Mouse (Mus musculus) left cerebral cortex, adult 11 months (tissue): ENCODE measurements around the gene Efna5.

Experiments used
- DNase-seq: peaks from one replicate; pipeline ENCODE4 v3.0.0; 2022; ENCODE audit warnings: low spot score

The Efna5 gene

DNA sequence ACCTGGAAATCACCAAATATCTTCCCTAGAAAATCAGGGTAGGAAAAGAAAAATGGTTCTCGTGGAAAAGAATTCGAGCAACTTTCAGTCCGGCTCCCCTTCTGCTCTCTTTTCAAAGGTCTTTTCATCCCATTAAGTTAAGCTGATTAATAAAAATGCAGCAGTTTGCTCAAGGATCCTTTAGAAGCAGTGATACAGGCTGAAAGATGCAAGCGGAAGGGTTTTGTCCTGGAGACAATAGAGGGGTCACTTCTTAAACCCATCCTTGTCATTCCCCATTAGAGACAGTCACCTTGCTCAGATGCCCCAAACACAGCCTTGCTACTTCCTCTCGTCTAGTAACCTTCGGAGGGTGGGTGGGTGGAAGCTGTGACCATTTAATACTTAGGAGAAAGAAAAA, 27.4 kb downstream of the Efna5 start:
- no peak for DNase-seq

DNA sequence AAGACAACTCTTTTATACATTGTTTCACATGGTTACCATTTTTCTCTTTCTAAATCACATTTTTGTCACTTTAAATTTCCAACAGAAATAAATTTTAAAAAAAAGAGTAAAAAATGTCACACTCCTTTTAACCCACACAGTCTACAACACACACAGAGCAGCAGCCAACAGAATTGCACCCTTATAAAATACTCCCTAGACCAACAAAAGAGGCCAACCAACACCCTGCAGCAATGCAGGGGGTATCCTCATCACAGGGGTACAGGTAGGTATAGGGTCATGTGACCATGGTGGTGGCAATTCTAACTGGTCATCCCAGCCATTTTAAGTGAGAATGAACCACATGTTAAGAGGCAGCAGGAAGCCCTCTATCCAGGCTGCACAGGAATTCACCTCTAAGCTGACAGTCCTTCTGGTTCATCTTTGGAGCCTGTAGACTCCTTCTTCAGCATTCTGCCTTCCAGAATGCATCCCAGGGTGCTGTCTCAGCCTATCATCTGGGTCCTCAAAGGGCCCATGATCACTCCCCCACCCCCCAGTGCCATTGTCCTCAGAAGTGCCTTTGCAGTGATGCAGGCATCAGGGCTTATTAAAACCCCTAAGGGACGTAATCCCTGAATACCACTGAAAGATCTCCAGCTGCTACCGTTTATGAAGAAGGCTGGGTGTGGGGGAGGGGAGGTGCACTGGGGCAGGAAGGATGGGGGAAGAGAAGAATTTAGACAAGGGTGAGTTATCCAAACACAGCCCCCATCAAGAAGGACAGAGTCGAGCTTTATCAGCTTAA, 28.1 kb downstream of the Efna5 start:
- no peak for DNase-seq

DNA sequence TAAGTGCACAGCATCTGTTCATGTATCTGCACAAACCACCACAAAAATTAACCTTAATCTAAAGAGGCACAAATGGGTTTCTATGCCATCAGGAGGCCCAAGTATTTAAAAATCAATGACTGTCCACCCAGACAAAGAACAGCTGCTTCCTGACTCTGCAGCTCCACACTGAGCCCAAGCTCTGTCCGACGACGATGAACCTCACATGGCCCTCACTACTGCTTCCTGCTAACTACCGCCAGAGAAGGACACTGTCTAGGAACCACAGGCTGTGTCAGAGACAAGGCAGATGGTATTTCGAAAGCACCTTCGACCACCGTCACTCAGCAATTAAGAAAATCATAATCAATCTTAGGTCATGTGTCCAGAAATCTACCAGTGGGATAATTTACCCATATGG, 29.8 kb downstream of the Efna5 start:
- DNase-seq, result no peak

DNA sequence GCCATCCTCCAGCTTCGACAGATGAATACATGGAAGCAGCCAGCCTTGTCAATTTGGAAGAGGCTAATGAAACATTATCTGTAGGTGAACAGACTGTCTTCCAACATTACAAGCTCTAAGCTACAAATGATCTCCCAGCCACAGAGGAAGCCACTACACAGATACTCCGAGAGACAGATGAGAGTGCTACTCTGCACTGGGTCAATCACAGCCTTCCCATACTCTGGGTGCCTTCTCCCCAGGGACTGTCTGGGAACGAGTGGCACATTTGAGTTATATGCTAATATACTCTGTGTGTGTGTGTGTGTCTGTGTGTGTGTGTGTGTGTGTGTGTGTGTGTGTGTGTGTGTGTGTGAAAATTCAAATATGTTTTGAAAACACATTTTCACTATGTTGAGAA, 30.5 kb downstream of the Efna5 start:
- no peak for DNase-seq

DNA sequence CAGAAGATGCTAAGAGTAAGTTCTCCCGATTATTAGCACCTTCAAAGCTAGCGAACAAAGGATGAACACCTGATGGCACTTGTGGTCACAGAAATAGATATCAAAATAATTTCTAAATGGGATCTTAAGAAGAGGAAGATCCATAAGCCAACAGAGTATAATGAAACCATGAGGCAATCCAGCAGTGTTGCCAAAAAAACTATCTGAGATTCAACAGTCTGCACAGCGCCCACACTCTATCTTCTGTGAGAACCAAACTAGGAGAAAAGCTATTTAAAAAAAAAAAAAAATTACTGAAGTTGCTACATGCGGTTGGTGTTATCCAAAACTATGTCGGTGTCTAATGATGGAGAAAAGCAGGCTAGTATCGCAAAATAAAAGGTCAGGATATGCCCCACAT, 31.4 kb downstream of the Efna5 start:
- DNase-seq, result peak; percentile 26

DNA sequence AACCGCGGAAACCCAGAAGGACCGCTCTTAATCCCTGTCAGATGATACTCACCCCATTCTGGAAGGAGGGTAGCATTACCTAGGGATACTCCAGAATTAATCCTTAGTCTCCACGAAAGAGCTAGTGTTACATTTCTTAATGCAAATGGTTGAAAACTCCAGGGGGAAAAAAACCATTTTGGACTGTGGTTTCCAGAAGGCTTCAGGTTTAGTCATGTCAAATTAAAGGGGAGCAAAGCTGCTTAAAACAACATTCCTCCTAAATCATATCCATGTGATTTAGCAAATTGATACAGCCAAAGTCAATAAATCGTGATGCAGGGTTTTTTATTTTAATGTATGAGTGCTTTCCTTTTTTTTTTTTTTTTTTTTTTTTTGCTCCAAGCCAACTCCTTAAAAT, 35.5 kb downstream of the Efna5 start:
- DNase-seq, result no peak

DNA sequence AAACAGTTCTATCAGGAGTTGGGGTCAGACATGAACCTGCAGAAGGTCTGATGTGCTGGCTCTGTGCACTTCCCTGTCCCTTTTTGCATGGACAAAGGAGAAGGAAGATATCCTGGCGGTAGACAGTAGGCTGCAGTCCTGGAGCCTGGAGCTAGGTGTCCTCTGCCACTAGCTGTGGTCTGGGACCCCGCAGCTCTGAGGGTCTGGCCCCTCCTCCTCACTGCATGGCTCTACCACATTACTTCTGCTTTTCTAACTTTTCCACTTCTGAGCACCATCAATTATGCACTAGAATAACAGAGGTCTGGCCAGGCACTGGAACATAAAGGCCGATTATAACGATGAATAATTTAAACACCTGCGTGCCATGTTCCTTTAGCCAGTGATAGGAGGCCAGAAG, 36.8 kb downstream of the Efna5 start:
- no peak for DNase-seq

DNA sequence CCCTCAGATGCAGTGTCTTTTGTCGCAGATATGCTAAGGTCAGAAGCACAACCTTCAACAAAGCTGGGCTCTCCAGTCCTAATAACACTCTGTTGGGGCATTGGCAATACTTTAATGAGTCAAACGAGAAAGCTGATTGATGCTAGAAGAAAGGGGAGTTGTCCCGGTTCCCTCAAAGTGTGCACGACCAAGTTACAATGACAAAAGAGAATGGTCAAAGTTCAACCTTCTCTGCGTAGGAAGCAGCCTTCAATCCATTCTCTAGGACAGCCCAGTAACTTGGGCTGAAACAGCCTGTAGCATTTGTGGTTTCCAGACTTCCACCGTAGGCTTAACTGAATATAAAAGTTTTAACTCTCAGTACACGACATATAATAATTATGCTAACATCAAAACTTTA, 43.8 kb downstream of the Efna5 start:
- no peak for DNase-seq

DNA sequence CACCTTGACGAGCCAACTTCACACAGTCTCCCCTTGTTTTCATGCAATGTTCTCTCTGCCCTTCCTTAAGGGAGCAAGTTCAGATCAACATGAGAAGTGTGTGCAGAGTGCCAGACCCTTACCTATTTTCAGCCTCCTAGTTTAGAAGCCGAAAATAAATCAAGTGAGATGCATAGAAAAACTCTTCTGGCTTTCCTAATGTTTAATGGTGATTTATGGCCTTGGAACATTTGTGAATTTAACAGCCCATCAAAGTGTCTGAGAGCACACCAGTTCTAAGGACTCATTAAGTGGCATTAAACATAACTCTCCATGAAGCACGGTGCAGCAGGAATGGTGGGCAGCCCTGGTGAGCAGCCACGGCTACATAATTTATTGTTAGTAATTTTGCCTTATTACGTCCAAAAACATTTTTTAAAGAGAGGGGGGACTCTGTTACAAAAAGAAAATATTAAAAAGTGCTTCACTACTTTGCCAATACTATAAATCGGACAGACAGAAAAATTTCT, 44.5 kb downstream of the Efna5 start:
- no peak for DNase-seq

DNA sequence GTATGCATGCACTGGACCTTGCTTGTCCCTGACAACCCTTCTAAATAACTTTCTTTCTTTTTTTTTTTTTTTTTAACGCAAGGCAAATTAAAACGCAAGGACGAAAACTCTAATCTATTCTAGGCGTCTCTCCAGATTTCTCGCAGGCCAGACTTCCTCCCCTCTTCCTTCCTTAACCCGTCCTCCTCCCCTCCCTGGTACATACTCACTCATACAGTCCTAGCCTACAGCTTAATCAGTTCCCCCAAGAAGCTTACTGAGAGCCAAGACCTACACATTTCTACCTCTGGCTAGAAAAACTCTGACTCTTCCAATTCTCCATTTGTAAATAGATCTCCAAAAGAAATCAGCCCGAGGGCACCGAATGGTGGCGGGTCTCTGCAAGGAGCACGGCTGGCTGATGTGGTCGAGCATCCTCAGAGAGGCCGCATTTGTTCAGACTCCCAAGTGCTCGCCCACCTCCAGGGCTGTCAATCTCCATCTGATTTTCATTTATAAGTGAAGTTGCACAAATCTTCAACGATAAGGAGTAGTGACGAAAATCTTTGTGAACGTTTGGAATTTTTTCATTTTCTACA, 48.5 kb downstream of the Efna5 start:
- DNase-seq, result no peak

DNA sequence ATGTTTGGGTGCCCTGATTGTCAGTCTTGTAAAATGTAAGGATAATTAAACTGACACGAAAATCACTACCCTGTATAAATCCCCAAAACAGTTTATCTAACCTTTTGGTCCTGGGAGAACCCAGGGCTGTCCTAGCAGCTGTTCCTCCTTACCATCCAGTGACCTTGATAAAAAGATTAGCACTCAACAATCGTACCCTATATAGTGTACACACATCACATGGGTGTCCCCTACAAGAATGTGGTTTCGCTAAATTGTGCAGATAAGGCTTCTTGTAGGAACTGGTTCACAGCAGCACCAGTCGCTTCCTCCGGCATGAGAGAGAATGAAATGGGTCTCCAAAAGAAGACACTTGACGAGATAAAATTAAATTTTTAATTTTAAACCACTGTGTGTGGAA, 53.6 kb downstream of the Efna5 start:
- no peak for DNase-seq

DNA sequence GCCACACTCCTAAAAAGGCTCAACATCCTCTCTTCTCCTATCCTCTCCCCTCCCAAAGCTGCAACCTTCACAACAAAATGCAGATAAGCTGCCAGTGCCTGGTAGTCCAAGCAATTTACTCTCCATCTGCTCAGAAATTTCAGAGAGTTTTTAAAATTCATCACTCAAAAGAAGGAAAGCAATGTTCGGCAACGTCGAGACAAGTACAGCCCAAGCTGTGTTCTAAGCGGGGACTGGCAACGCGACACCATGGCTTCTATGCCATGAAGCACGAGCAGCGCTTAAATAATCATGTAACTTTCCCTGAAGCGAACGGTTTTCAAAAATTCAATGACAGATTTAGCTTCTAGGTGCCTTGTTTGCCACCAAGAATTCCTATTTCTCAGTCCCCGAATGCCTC, 59.9 kb downstream of the Efna5 start:
- DNase-seq, result no peak

DNA sequence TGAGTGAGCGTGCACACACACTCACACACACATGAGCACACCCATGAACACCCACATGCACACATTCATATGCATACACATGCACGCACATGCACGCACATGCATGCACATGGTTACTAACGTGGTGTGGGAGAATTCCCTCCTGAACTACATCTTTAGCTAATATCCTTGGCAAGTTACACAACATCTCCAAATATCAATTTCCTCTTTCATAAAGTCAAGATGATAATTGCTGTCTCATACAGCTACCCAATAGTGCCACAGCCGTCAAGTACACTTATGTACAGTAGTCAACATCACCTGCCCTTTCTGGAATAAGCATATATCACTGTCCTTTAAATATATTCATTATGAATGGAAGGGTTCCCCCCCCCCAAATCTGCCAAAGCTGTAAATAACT, 61.2 kb downstream of the Efna5 start:
- no peak for DNase-seq

DNA sequence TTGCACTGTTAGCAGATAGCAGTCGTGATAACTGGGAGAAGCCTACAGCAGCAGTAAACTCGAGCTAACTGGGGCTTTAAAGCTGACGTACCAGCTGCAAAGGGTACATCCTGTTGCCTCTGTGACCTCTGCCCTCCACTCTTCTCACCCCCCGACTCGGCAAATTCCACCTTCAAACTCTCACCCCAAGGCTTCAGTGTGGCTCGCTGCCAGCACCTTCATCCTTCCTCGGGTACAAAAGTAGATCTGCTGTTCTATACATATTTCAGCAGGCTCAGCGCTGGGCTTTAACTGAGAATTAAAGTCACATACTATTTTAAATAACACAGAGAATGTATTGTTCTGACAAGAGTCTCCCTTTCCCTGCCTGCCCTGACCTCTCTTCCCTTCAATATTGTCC, 62.3 kb downstream of the Efna5 start:
- no peak for DNase-seq

DNA sequence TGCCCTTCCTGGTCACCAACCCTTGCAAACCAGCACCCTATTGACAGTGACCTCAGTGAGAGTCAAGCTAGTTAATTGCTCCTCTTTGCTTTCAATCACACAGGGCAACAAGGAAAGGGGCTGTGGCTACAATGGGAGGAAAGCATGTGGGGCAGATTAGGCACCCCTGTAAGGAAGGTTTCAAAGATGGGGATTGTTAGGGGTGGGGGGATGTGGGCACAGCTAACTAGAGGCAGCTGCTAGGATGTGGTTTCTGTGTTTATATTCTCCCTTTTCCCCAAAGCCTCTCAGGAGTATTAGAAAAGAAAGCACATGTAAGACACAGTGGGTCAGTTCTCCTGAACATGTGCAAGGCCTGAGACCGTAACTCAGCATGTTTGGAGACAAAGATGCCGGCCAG, 62.8 kb downstream of the Efna5 start:
- DNase-seq, result no peak

DNA sequence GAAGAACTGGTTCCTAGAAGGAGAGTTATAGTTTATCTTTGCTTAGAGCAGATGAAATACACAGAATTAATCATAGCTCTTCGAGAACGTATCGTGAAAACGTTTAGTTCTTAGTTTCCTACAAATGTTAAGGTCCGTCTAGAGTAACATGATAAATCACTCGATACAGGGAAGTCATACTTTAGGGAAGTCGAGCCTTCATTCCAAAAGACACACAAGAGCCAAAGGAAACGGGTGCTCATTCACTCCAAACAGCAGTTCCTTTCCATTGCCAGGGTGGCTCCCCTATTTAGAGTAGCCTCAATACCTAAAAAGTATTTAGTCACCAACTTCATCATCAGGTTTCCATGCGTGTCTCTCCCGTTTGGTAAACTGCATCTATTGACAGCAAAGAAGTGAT, 64.2 kb downstream of the Efna5 start:
- no peak for DNase-seq

DNA sequence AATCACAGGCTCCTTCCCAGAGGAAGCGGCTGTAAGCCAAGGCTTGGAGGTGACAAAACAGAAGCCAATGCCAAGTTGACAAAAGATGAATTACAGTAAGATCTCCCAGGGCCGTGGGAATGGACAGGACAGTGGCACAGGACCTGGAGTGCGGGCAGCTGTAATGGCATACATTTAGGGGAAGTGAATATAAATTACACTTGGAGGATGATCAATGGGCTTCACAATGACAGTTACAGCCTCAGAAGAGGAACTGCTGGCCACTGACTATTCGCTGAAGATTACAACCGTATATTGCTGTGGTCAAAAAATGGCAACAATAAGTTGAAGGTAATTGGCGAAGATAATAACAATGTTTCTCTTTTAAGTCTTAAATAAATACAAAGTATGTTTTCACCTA, 67.7 kb downstream of the Efna5 start:
- DNase-seq, result no peak

DNA sequence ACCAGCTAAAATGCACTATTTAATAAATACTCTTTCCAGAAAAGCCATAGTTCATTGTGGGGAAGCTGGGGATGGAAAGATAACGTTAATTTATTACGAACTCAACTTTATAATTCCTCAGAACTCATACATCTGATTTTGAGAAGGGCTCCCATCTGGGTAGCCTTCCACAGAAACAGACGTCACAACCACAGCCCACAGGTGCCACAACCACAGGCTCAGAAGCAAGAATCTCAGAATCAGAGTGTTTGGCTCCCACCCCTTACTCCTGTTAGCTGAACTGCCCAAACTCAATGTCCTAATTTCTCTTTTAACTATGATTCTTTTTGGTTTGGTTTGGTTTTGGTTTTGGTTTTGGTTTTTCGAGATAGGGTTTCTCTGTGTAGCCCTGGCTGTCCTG, 73.2 kb downstream of the Efna5 start:
- no peak for DNase-seq

DNA sequence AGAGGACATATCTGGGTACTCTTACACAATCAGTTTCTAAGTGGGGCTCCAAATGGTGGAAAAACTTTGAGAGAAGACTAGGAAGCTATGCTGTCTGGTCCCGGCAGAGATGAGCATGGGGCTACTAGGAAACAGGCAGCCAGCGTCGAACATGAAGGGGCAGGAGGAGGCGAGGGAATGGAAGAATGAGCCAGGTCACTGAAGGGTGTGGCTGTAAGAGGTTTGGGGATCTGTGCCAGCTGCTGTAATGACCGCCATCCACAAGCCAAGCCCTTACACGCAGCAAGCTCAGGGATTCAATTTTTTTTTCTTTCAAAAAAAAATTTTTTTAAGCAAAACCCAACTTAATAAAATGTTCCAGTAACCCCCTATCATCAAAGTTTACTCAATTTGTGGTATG, 74.5 kb downstream of the Efna5 start:
- DNase-seq, result no peak

DNA sequence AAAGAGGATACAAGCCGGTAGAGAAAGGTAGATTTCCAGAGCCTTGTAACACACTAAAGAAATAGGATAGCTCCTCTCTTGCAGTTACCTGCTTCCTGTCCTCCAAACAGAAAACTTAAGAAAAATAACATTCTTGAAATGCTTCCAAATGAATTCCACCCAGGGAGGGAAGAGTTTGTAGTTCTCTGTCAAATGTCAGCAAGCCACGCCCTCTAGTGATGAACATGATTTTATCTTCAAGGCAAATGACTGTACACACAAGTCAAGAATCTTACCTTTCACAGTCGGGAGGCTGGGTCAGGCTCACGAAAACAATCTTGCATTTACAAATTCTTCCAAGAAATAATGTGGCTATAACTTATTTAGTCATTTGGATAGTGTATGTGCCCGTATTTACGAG, 78.4 kb downstream of the Efna5 start:
- DNase-seq, result no peak

DNA sequence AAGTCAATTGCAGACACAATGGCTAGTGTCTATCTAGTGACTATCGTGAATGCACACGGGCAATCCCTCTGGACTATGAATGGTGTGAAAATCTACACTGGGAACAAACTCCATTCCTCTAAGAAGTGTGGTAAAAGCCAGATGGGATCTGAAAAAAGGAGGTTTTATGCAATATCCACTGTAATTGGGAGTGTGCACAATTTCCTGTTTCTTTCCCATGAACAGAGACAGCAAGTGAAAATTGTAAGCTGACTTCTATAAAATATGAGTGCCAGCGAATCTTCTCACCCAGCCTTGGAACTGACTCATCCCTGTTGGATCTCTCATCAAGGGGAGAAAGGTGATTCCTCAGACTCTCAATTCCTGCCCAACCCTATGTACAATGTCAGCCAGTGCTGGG, 83.8 kb downstream of the Efna5 start:
- no peak for DNase-seq

DNA sequence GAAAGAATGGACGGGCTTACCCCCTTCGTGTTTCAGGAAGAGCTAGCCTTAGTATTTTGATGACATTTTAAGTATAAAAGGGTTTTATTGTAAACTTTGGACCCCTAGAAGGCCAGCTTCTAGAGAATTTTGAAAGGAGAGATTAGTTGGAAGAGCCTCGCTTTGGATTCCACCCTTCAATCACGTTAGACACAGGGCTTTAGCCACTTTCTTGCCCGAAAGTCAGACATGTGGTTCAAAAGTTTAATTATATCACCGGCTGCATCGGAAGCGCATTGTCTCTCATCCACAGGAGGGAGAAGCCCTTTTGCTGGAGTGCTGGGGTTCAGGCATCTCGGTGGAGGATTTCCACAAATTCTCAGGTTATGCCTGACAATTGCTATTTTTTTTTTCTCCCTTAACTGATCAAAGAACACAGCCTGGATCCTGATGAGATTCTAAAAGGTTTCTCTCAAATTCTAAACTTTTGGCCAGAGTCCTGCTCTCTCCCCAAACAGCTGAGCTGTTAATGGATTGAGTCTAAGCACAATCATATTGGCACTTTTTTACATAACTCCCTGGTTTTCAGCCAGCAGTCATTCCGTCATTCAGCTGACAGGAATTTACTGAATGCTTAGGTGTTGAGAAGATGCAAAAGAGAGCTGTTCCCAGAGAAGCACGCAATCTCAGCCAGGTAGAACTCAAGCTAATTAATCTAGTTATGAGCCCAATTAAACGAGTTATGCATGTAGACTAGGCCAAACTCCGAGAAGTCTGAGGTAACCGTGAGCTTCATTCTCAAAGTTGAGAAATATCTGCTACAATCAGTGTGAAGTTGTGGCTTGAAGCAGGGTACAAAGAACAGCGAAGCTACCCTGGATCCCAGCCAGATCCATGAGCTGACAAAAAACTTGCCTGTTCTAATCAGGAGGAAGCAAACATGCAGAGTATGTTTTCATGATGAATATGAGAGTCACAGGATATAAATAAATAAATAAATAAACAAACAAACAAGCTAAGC, 91.5 kb downstream of the Efna5 start:
- DNase-seq, result no peak

DNA sequence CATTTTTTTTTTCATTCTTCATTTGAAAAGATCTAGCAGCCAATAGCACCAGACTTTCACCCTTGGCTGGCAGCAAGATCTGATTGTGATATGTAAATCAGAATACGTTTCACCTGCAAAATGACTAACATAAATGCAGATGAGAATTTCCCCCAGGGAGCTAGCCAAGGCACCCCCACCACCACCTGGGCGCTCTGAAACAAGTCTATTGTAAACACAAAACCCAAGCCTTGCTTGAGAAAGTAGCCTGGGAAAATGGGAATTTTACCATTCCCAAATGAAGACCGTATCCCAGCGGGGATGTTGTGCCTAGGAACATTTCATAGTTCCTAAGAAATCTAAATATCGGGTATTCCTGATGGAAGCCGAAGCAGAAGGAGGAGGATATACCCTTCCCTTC, 92.3 kb downstream of the Efna5 start:
- no peak for DNase-seq
